ENCODE assay signal across 8 mouse cellular contexts in genomic region chr19:53087268-53088143, GRCm38 (mm10). TPM values are rescaled to one million over a fixed set of nuclear protein-coding genes. Genes with fewer than 3 reads are reported as not detected.
DNase-seq lines count a peak whose midpoint lies in the region; ATAC-seq and TF ChIP-seq lines count a peak whose summit lies in the region.

No protein-coding gene starts in this region.

- TF ChIP-seq POLR2A in ES-Bruce4 (IDR thresholded peaks at IDR 0.05; ENCODE audit: insufficient read depth, low read length), result no peak
- TF ChIP-seq POLR2A in brain, embryonic 14.5 days (IDR thresholded peaks at IDR 0.05; ENCODE audit: borderline replicate concordance, extremely low read depth, insufficient read depth, insufficient read length, poor library complexity, severe bottlenecking), result no peak

- peak overlapping the region; percentile 13; the same call in 1 of the 2 replicates for H3K9ac ChIP-seq in ES-Bruce4 (ENCODE audit: low read depth, poor library complexity, severe bottlenecking)
- H3K9ac ChIP-seq in heart, embryonic 11.5 days (ENCODE audit: low read depth, low read length), result peak overlapping the region; percentile 60; the same call in 1 of the 2 replicates
- no peak overlapping the region for H3K9ac ChIP-seq in kidney, postnatal 0 days (ENCODE audit: low read depth, low read length)

- peak overlapping the region; percentile 34 for H3K4me2 ChIP-seq in heart, embryonic 11.5 days
- peak overlapping the region; percentile 16; the same call in 1 of the 2 replicates for H3K4me2 ChIP-seq in kidney, postnatal 0 days (ENCODE audit: low read length)

- ATAC-seq in heart, embryonic 11.5 days (replicated peaks; ENCODE audit: insufficient number of reproducible peaks, low FRiP score, low TSS enrichment), result peak; percentile 64; the same call in 1 of the 2 replicates
- peak; percentile 60 for ATAC-seq in kidney, postnatal 0 days (replicated peaks; ENCODE audit: low FRiP score, low read depth)
- ATAC-seq in megakaryocyte progenitor cell, adult 5-6 weeks (replicated peaks; ENCODE audit: poor library complexity), result peak; percentile 70

- H3K27ac ChIP-seq in ES-Bruce4 (ENCODE audit: insufficient read depth, low read length), result no peak overlapping the region
- peak overlapping the region; percentile 77 for H3K27ac ChIP-seq in heart, embryonic 11.5 days (ENCODE audit: low read depth, low read length)
- peak overlapping the region; percentile 88 for H3K27ac ChIP-seq in kidney, postnatal 0 days

- H3K4me1 ChIP-seq in ES-Bruce4 (ENCODE audit: control insufficient read depth, insufficient read depth, low read length), result no peaks in the 10 kb centered on the region
- H3K4me1 ChIP-seq in heart, embryonic 11.5 days (ENCODE audit: control insufficient read depth, insufficient read depth, low read length), result peaks cover 19% of the 10 kb centered on the region
- H3K4me1 ChIP-seq in kidney, postnatal 0 days (replicated peaks; ENCODE audit: insufficient read depth, low read length), result peaks cover 8% of the 10 kb centered on the region; the same call in 1 of the 2 replicates

- no peaks in the 10 kb centered on the region for H3K9me3 ChIP-seq in ES-Bruce4 (replicated peaks; ENCODE audit: control insufficient read depth, insufficient read depth, low read length, poor library complexity, severe bottlenecking)
- H3K9me3 ChIP-seq in heart, embryonic 11.5 days (replicated peaks; ENCODE audit: control insufficient read depth, low read length), result peaks cover 5% of the 10 kb centered on the region; the same call in 1 of the 2 replicates
- H3K9me3 ChIP-seq in kidney, postnatal 0 days (replicated peaks; ENCODE audit: low read length), result no peaks in the 10 kb centered on the region

- H3K4me3 ChIP-seq in ES-Bruce4 (ENCODE audit: low read depth, low read length), result peak overlapping the region; percentile 30
- no peak overlapping the region for H3K4me3 ChIP-seq in heart, embryonic 11.5 days (ENCODE audit: low read depth, low read length)
- no peak overlapping the region for H3K4me3 ChIP-seq in kidney, postnatal 0 days (replicated peaks; ENCODE audit: low read depth, low read length)

- TF ChIP-seq CTCF in ES-Bruce4 (IDR thresholded peaks at IDR 0.05; ENCODE audit: low read depth, low read length), result no peak
- TF ChIP-seq CTCF in brain, embryonic 14.5 days (IDR thresholded peaks at IDR 0.05; ENCODE audit: borderline replicate concordance, extremely low read depth, insufficient read depth, insufficient read length), result no peak
- no peak for TF ChIP-seq CTCF in kidney, postnatal 0 days (IDR thresholded peaks at IDR 0.05; ENCODE audit: low read depth)

- DNase-seq in brain, embryonic 14.5 days (ENCODE audit: low read depth), result peak; percentile 58
- DNase-seq in kidney, postnatal 0 days (ENCODE audit: low spot score), result peak; percentile 91
- no peak for DNase-seq in urinary bladder, postnatal 14 days (ENCODE audit: low spot score)
- no peak for DNase-seq in gastrocnemius, postnatal 25 days
- no peak for DNase-seq in left cerebral cortex, adult 18-20 months (ENCODE audit: low spot score in 2 of 2)

- WGBS in heart, embryonic 11.5 days (ENCODE audit: insufficient replicate concordance), result 28% methylated on average over 25 of the region's 25 CpGs
- 26% methylated on average over 25 of the region's 25 CpGs for WGBS in kidney, postnatal 0 days

- H3K36me3 ChIP-seq in ES-Bruce4 (ENCODE audit: control insufficient read depth, insufficient read depth, low read length, poor library complexity, severe bottlenecking), result no peaks in the 10 kb centered on the region
- no peaks in the 10 kb centered on the region for H3K36me3 ChIP-seq in heart, embryonic 11.5 days (ENCODE audit: control insufficient read depth, insufficient read depth, low read length)
- H3K36me3 ChIP-seq in kidney, postnatal 0 days (ENCODE audit: insufficient read depth, low read length), result no peaks in the 10 kb centered on the region

- no peaks in the 10 kb centered on the region for H3K27me3 ChIP-seq in ES-Bruce4 (ENCODE audit: control insufficient read depth, insufficient read depth, low read length, poor library complexity, severe bottlenecking)
- H3K27me3 ChIP-seq in heart, embryonic 11.5 days (ENCODE audit: control insufficient read depth, insufficient read depth, low read length), result no peaks in the 10 kb centered on the region
- no peaks in the 10 kb centered on the region for H3K27me3 ChIP-seq in kidney, postnatal 0 days (ENCODE audit: insufficient read depth, low read length)

- no peak for TF ChIP-seq EP300 in ES-Bruce4 (IDR thresholded peaks at IDR 0.05; ENCODE audit: insufficient read depth, low read depth, low read length)

RNA-seq across cellular contexts. Expression of gene Xpnpep1, which starts 47.5 kb away (rescaled TPM):
- polyA plus RNA-seq in ES-Bruce4 (2011; ENCODE audit: insufficient read depth, insufficient read length, low read depth, missing spikeins), result 181 and 185 TPM in 2 replicates
- 88.4 and 93.8 TPM in 2 replicates for polyA plus RNA-seq in brain, embryonic 14.5 days (2012; rRNA removed)
- polyA plus RNA-seq in heart, embryonic 11.5 days (2014; fragmentation: Nextera tagmentation; extraction: Ambion mirVana), result 180 and 211 TPM in 2 replicates
- polyA plus RNA-seq in kidney, postnatal 0 days (2015; fragmentation: Nextera tagmentation; extraction: Ambion mirVana), result 147 and 164 TPM in 2 replicates
- 55.6 and 57.3 TPM in 2 replicates for total RNA-seq in megakaryocyte progenitor cell, adult 5-6 weeks (2015)
- total RNA-seq in megakaryocyte progenitor cell, adult 5-6 weeks (2017), result 46.9 and 62.8 TPM in 2 replicates
- 10 to 100 TPM; 52.6 to 57.3 TPM for total RNA-seq in gastrocnemius, postnatal 25 days (2021)
- total RNA-seq in left cerebral cortex, adult 18-20 months (2021), result 10 to 100 TPM; 60.4 to 65.1 TPM

RNA-seq across cellular contexts. Expression of gene Add3, which starts 52.7 kb away (rescaled TPM):
- polyA plus RNA-seq in ES-Bruce4 (2011; ENCODE audit: insufficient read depth, insufficient read length, low read depth, missing spikeins), result 37.5 and 41.5 TPM in 2 replicates
- 17.7 and 22.8 TPM in 2 replicates for polyA plus RNA-seq in brain, embryonic 14.5 days (2012; rRNA removed)
- 133 and 152 TPM in 2 replicates for polyA plus RNA-seq in heart, embryonic 11.5 days (2014; fragmentation: Nextera tagmentation; extraction: Ambion mirVana)
- polyA plus RNA-seq in kidney, postnatal 0 days (2015; fragmentation: Nextera tagmentation; extraction: Ambion mirVana), result 66.5 and 72.9 TPM in 2 replicates
- 36.6 and 37.5 TPM in 2 replicates for total RNA-seq in megakaryocyte progenitor cell, adult 5-6 weeks (2015)
- 43.8 and 46.8 TPM in 2 replicates for total RNA-seq in megakaryocyte progenitor cell, adult 5-6 weeks (2017)
- total RNA-seq in gastrocnemius, postnatal 25 days (2021), result 10 to 100 TPM; 21.4 to 24.3 TPM
- total RNA-seq in left cerebral cortex, adult 18-20 months (2021), result 10 to 100 TPM; 82.9 to 85.7 TPM

Comparison
In these comparisons a context has a peak if more than half of its experiments do, and no peak if none do; other contexts are left out.
1. DNase-seq: peak in brain, embryonic 14.5 days (single experiment) and kidney, postnatal 0 days (single experiment); none in urinary bladder, postnatal 14 days (single experiment), gastrocnemius, postnatal 25 days (single experiment) and left cerebral cortex, adult 18-20 months (0 of 2).
2. Peak in every context shown above with its lines, with median percentiles within 50 percentile points of each other: ATAC-seq.